Mouse (Mus musculus) G1E (cell line): ENCODE measurements around the gene Cenpp. TPM values are rescaled to one million over a fixed set of nuclear protein-coding genes. Genes with fewer than 3 reads are reported as not detected.

Experiments
- ATAC-seq: 2 replicates; pipeline ENCODE4 v1.8.0; 2016; ENCODE audit warnings: mild to moderate bottlenecking; ENCODE audit not compliant: insufficient number of reproducible peaks, poor library complexity, low FRiP score, severe bottlenecking; ENCODE audit errors: extremely low read depth
- DNase-seq: peaks from one replicate; pipeline ENCODE4 v3.0.0; 2012; ENCODE audit warnings: low spot score
- H3K27me3 ChIP-seq: 2 replicates; pipeline ENCODE4 v1.6.1; 2012; ENCODE audit warnings: mild to moderate bottlenecking, low read length, inconsistent platforms; ENCODE audit not compliant: insufficient read depth
- H3K36me3 ChIP-seq: replicated peaks from 2 replicates; pipeline ENCODE3; 2012; ENCODE audit warnings: mild to moderate bottlenecking, inconsistent platforms
- H3K4me1 ChIP-seq: 2 replicates; pipeline ENCODE4 v1.6.1; 2012; ENCODE audit warnings: low read depth, low read length, inconsistent platforms, mixed read lengths; ENCODE audit not compliant: insufficient read depth
- H3K4me3 ChIP-seq: 2 replicates; pipeline ENCODE4 v1.5.1; 2012; ENCODE audit warnings: low read depth, mild to moderate bottlenecking, inconsistent platforms, low read length, moderate library complexity, mixed read lengths
- H3K9me3 ChIP-seq: replicated peaks from 2 replicates; pipeline ENCODE4 v1.6.1; 2012; ENCODE audit warnings: inconsistent platforms
- CTCF ChIP-seq: IDR thresholded peaks from 2 replicates; pipeline ENCODE4 v1.5.1; 2012; ENCODE audit warnings: low read depth, low read length, inconsistent platforms, mixed read lengths
- GATA1 ChIP-seq: IDR thresholded peaks from 2 replicates; pipeline ENCODE4 v1.6.1; 2012; ENCODE audit warnings: borderline replicate concordance, low read length, inconsistent platforms, mixed read lengths
- GATA2 ChIP-seq: IDR thresholded peaks from 2 replicates; pipeline ENCODE4 v1.6.1; 2012; ENCODE audit warnings: low read depth, low read length, inconsistent platforms, borderline replicate concordance
- POLR2AphosphoS5 ChIP-seq: IDR thresholded peaks from 2 replicates; pipeline ENCODE4 v1.6.1; 2012; ENCODE audit warnings: low read depth, low read length, inconsistent platforms; ENCODE audit not compliant: insufficient replicate concordance
- TAL1 ChIP-seq: conservative IDR thresholded peaks from 2 replicates; pipeline ENCODE4 v1.6.1; 2012; ENCODE audit warnings: low read depth, low read length, inconsistent platforms, mixed read lengths
- polyA plus RNA-seq: library from polyadenylated mRNA; stranded (reverse); fragments of >175 nt; gene quantifications from 2 replicates; pipeline ENCODE4 v1.2.3, GENCODE M21; 2012
- total RNA-seq, 2 experiments: library from RNA; stranded (forward) in 1 of 2; stranded (reverse) in 1 of 2; fragments of 200-1000 nt in 1 of 2; fragments of >200 nt in 1 of 2; fragmentation: Nextera tagmentation in 1 of 2; gene quantifications; 2 replicates each; pipeline ENCODE4 v1.2.3; 2014 to 2017

The Cenpp gene
- total RNA-seq (2014; fragmentation: Nextera tagmentation) (27.5 and 29.9 TPM in 2 replicates), total RNA-seq (2017) (48.5 and 49.2 TPM in 2 replicates), polyA plus RNA-seq (6.9 and 7.7 TPM in 2 replicates)

- peak within 1 kb of the TSS; percentile 100 for H3K4me3 ChIP-seq
- TF ChIP-seq GATA2: no peak
- TF ChIP-seq POLR2AphosphoS5: no peak
- TF ChIP-seq GATA1: no peak
- TF ChIP-seq TAL1: no peak
- TF ChIP-seq CTCF: no peak
- H3K36me3 ChIP-seq: peaks cover 38% of the 10 kb centered on the region
- DNase-seq (peak; percentile 77), ATAC-seq (peak; percentile 93)
- no peaks in the 10 kb centered on the region for H3K9me3 ChIP-seq
- peaks cover 15% of the 10 kb centered on the region for H3K4me1 ChIP-seq
- H3K27me3 ChIP-seq: no peaks in the 10 kb centered on the region
Measured at GRCm38 (mm10) chr13:49652481-49653179, at the start of gene Cenpp, which contains the start of gene Nol8. TSS of gene Cenpp (minus strand) at chr13:49652785. TSS of gene Nol8 (plus strand) at chr13:49653078.

- DNase-seq (no peak), ATAC-seq (no peak)
- peaks cover 75% of the 10 kb centered on the region for H3K36me3 ChIP-seq
- TF ChIP-seq POLR2AphosphoS5 (no peak), TAL1 (no peak), GATA1 (no peak), CTCF (no peak), GATA2 (no peak)
- no peaks in the 10 kb centered on the region for H3K9me3 ChIP-seq
- no peak overlapping the region for H3K4me3 ChIP-seq
- H3K27me3 ChIP-seq: no peaks in the 10 kb centered on the region
- H3K4me1 ChIP-seq: peaks cover 5% of the 10 kb centered on the region; the same call in 1 of the 2 replicates
Measured at GRCm38 (mm10) chr13:49691056-49691455, 38.5 kb upstream of the Cenpp start.

GRCm38 (mm10) chr13:49684266-49684665, 31.7 kb upstream of the Cenpp start:
- DNase-seq: no peak
- TF ChIP-seq GATA1: no peak
- TF ChIP-seq TAL1: no peak
- no peak for TF ChIP-seq GATA2
- no peak for TF ChIP-seq CTCF
- Histone ChIP-seq H3K36me3 (peaks cover 67% of the 10 kb centered on the region), H3K27me3 (no peaks in the 10 kb centered on the region), H3K9me3 (no peaks in the 10 kb centered on the region), H3K4me3 (no peak overlapping the region; the same call in 1 of the 2 replicates), H3K4me1 (peaks cover 29% of the 10 kb centered on the region)
- no peak for ATAC-seq

GRCm38 (mm10) chr13:49682233-49682846, 29.8 kb upstream of the Cenpp start:
- peaks cover 31% of the 10 kb centered on the region for H3K4me1 ChIP-seq
- DNase-seq (peak; percentile 11), ATAC-seq (no peak)
- peak overlapping the region; percentile 89 for H3K4me3 ChIP-seq
- H3K36me3 ChIP-seq: peaks cover 62% of the 10 kb centered on the region
- H3K27me3 ChIP-seq: no peaks in the 10 kb centered on the region
- no peaks in the 10 kb centered on the region for H3K9me3 ChIP-seq
- TF ChIP-seq CTCF (no peak), GATA1 (no peak), POLR2AphosphoS5 (no peak), GATA2 (no peak), TAL1 (no peak)

GRCm38 (mm10) chr13:49681351-49682232, 29.0 kb upstream of the Cenpp start, which contains the start of gene Iars:
TSS of gene Iars (plus strand) at chr13:49682100.
- TF ChIP-seq TAL1: no peak
- no peak for TF ChIP-seq CTCF
- no peak for TF ChIP-seq GATA2
- TF ChIP-seq POLR2AphosphoS5: no peak
- TF ChIP-seq GATA1: no peak
- Histone ChIP-seq H3K36me3 (peaks cover 62% of the 10 kb centered on the region), H3K27me3 (no peaks in the 10 kb centered on the region), H3K9me3 (no peaks in the 10 kb centered on the region), H3K4me1 (peaks cover 32% of the 10 kb centered on the region), H3K4me3 (peak within 1 kb of the TSS; percentile 89)
- DNase-seq: peak; percentile 99
- peak; percentile 99 for ATAC-seq

GRCm38 (mm10) chr13:49677793-49678192, 25.2 kb upstream of the Cenpp start:
- ATAC-seq (no peak), DNase-seq (no peak)
- H3K9me3 ChIP-seq: no peaks in the 10 kb centered on the region
- no peaks in the 10 kb centered on the region for H3K27me3 ChIP-seq
- no peak overlapping the region for H3K4me3 ChIP-seq
- TF ChIP-seq TAL1 (no peak), GATA2 (no peak), GATA1 (no peak), POLR2AphosphoS5 (no peak), CTCF (no peak)
- peaks cover 4% of the 10 kb centered on the region; the same call in 1 of the 2 replicates for H3K4me1 ChIP-seq
- H3K36me3 ChIP-seq: peaks cover 65% of the 10 kb centered on the region
